Mouse (Mus musculus) cortical plate, adult 2 months (tissue): ENCODE data around the gene Dpp3. TPM values are rescaled to one million over a fixed set of nuclear protein-coding genes. Genes with fewer than 3 reads are reported as not detected.
"Not testable (repeated sequence)": the region's sequence is repeated elsewhere in the genome, so short reads cannot be mapped to it uniquely, and the experiment has no call there.

ENCODE experiments used
- H3K27ac ChIP-seq: fragments of 200-500 bp; 2 replicates; pipeline ENCODE4 v1.5.1; 2012; ENCODE audit warnings: low read length, control low read depth, inconsistent platforms; ENCODE audit not compliant: insufficient read depth
- H3K4me1 ChIP-seq: fragments of 200-500 bp; 2 replicates; pipeline ENCODE4 v1.6.1; 2011; ENCODE audit warnings: low read length; ENCODE audit not compliant: control insufficient read depth, insufficient read depth
- H3K4me3 ChIP-seq: fragments of 200-500 bp; 2 replicates; pipeline ENCODE4 v1.5.1; 2011; ENCODE audit warnings: mild to moderate bottlenecking, low read length, control low read depth; ENCODE audit not compliant: insufficient read depth
- CTCF ChIP-seq: fragments of 200-500 bp; IDR thresholded peaks from 2 replicates; pipeline ENCODE4 v1.5.1; 2011; ENCODE audit warnings: mild to moderate bottlenecking, control low read depth, low read length; ENCODE audit not compliant: insufficient read depth; ENCODE audit errors: extremely low read depth
- POLR2A ChIP-seq: fragments of 200-500 bp; IDR thresholded peaks from 2 replicates; pipeline ENCODE4 v1.6.1; 2011; ENCODE audit warnings: mild to moderate bottlenecking, low read length, control low read depth; ENCODE audit not compliant: insufficient read depth; ENCODE audit errors: extremely low read depth
- polyA plus RNA-seq: library from polyadenylated mRNA; depleted of rRNA; stranded (reverse); fragments of >200 nt; gene quantifications from 2 replicates; pipeline ENCODE4 v1.2.3, GENCODE M21; 2012; rRNA removed

Gene Dpp3
- 51.5 and 54.5 TPM in 2 replicates for polyA plus RNA-seq

DNA sequence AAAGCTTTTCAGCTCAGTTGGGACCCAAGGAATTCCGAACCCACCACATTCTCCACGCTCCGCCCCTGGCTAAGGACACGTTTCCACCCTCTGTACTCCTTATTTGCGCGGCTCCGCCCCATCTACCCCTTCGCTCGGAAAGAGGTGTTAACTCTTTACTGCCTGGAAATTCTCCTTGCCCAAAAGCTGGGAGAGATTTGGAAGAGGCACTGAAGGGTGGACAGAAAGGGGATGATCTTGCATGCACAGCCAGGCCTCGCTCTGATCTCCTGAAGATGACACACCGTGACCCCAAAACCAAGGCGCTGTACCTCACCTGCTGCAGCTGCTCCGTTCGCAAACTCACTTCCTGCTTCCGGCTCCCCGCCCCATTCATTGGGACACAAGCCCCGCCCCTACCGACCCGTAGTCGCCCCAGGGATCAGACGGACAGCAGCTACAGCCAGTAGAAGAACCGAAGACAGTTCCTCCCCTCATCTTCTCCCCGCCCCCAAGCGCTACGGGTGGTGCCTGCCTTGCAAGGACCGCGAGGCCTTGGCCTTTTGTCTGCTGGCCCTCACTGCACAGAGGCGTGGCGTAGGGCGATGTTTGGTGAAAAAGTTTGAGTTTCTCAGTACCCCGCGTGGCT lies at the start of gene Dpp3:
Gene Dpp3, minus strand, starts transcription at position 384 of the 628 bp plus-strand sequence.
- Histone ChIP-seq H3K27ac (no peak within 1 kb of the TSS), H3K4me3 (peak within 1 kb of the TSS; percentile 70), H3K4me1 (0 out of 2 replicates have a peak, but pooled peaks cover 5% of the 10 kb centered on the region)
- TF ChIP-seq POLR2A (peak; percentile 81), CTCF (no peak)

GRCm38 (mm10) chr19:4968236-4968635 lies 40.1 kb upstream of the Dpp3 start:
- H3K4me1 ChIP-seq = no peaks in the 10 kb centered on the region
- no peak overlapping the region for H3K4me3 ChIP-seq
- peak; percentile 35 for TF ChIP-seq CTCF
- no peak for TF ChIP-seq POLR2A
- H3K27ac ChIP-seq = no peak overlapping the region

- H3K4me1 ChIP-seq = no peaks in the 10 kb centered on the region
- H3K4me3 ChIP-seq = peak within 1 kb of the TSS; percentile 68
- H3K27ac ChIP-seq = peak within 1 kb of the TSS; percentile 47; the same call in 1 of the 2 replicates
- peak; percentile 40; the same call in 1 of the 2 replicates for TF ChIP-seq POLR2A
- peak; percentile 80 for TF ChIP-seq CTCF
These were observed 34.0 kb upstream of the Dpp3 start, which contains the start of gene Mrpl11 for GRCm38 (mm10) chr19:4961928-4962601. Mrpl11 (plus strand) TSS chr19:4962147.

DNA sequence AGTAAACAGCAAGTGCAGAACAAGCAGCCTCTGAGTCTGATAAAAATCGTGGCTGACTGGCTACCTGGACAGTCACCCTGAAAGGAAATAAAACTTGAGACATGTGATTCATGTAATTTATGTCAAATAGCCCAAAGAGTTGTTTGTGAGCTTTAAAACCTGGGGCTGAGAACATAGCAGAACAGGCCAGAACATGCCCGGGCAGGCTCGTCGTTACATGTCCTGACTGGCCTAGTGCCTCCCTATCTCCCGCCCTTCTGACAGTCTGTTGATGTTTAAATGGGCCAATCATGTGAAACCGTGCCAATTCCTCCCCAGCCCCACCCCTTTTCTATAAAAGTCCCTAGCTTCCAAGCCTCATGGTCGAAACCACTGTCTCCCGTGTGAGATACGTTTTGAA lies 20.6 kb upstream of the Dpp3 start:
- H3K4me1 ChIP-seq, H3K27ac ChIP-seq, H3K4me3 ChIP-seq: not testable (repeated sequence)

DNA sequence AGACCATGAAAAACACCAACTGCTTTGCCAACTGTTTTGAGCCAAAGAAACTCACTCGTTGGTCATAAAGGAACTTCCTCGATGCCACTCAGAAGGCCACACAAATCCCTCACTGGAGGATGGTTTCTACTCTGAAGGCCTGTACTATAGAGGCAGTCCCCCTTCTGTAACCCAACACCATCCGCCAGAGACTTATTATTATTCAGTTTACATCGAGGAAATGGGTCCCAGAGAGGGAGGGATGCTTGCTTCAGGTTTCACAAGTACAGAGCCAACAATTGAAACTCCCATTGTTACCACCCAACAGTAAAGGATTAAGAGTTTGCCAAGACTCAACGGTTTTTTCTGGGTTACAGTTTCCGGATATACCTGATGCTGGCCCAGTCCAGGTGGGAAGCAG lies 17.5 kb upstream of the Dpp3 start:
- TF ChIP-seq CTCF = no peak
- no peak for TF ChIP-seq POLR2A
- Histone ChIP-seq H3K4me1 (no peaks in the 10 kb centered on the region), H3K4me3 (no peak overlapping the region), H3K27ac (no peak overlapping the region)

GRCm38 (mm10) chr19:4943253-4943588 lies 15.1 kb upstream of the Dpp3 start:
- Histone ChIP-seq H3K4me1 (no peaks in the 10 kb centered on the region), H3K4me3 (peak overlapping the region; percentile 56), H3K27ac (no peak overlapping the region)
- TF ChIP-seq CTCF = no peak
- no peak for TF ChIP-seq POLR2A

GRCm38 (mm10) chr19:4942551-4943252 lies 14.6 kb upstream of the Dpp3 start, which contains the start of gene Peli3:
Peli3 (minus strand) TSS chr19:4943127.
- H3K4me3 ChIP-seq = peak within 1 kb of the TSS; percentile 56
- TF ChIP-seq CTCF (no peak), POLR2A (no peak)
- H3K27ac ChIP-seq = 0 out of 2 replicates have a peak within 1 kb of the TSS, but pooled peaks have one; percentile 6
- no peaks in the 10 kb centered on the region for H3K4me1 ChIP-seq

- no peaks in the 10 kb centered on the region for H3K4me1 ChIP-seq
These were observed 9.6 kb upstream of the Dpp3 start for GRCm38 (mm10) chr19:4937444-4938310.

DNA sequence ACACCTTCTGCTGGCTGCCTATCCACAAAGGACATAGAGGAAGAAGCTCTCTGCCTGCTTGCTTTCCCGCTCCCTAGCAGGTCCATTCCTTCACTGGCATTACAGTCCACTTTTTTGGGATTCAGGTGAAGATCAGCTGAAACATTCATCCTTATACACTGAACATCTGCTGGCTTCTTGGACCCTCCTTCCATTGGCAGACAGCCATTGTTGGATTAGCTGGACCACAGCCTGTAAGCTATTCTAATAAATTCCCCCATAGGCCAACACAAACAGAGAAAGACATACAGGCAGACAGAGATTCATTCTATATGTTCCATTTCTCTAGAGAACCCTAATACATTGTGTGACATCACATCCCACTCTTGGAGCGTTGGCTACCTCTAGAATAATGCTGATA lies 8.8 kb upstream of the Dpp3 start:
- H3K4me3 ChIP-seq = no peak overlapping the region
- TF ChIP-seq CTCF (no peak), POLR2A (no peak)

More at GRCm38 (mm10) chr19:4937444-4938310, 9.6 kb upstream of the Dpp3 start:
- Histone ChIP-seq H3K27ac (no peak overlapping the region), H3K4me3 (no peak overlapping the region)
- TF ChIP-seq POLR2A = no peak
- TF ChIP-seq CTCF = no peak

More for the DNA sequence above, 8.8 kb upstream of the Dpp3 start:
- no peak overlapping the region for H3K27ac ChIP-seq
- no peaks in the 10 kb centered on the region for H3K4me1 ChIP-seq
